Mouse (Mus musculus) heart, embryonic 15.5 days (tissue): ENCODE results near the gene Serpina6. TPM values are rescaled to one million over a fixed set of nuclear protein-coding genes. Genes with fewer than 3 reads are reported as not detected.

Experiments
- ATAC-seq: fragments of 200-750 bp; cut with Nextera tagmentation; replicated peaks from 2 replicates; pipeline ENCODE4 v1.8.0; 2017; ENCODE audit warnings: low read depth, moderate TSS enrichment; ENCODE audit not compliant: insufficient number of reproducible peaks, insufficient read depth, low FRiP score
- H3K27ac ChIP-seq: fragments of 300-500 bp; sonication (generic); 2 replicates; pipeline ENCODE4 v1.5.1; 2015; ENCODE audit warnings: mild to moderate bottlenecking, inconsistent platforms
- H3K27me3 ChIP-seq: fragments of 300-500 bp; sonication (generic); 2 replicates; pipeline ENCODE4 v1.6.1; 2015; ENCODE audit warnings: inconsistent platforms
- H3K36me3 ChIP-seq: fragments of 300-500 bp; sonication (generic); 2 replicates; pipeline ENCODE4 v1.6.1; 2015; ENCODE audit warnings: mild to moderate bottlenecking, inconsistent platforms
- H3K4me1 ChIP-seq: fragments of 300-500 bp; sonication (generic); replicated peaks from 2 replicates; pipeline ENCODE4 v1.6.1; 2015; ENCODE audit warnings: inconsistent platforms
- H3K4me2 ChIP-seq: fragments of 300-500 bp; sonication (generic); 2 replicates; pipeline ENCODE4 v1.6.1; 2015; ENCODE audit warnings: inconsistent platforms, mild to moderate bottlenecking, moderate library complexity
- H3K4me3 ChIP-seq: fragments of 300-500 bp; sonication (generic); 2 replicates; pipeline ENCODE4 v1.5.1; 2015; ENCODE audit warnings: mild to moderate bottlenecking, inconsistent platforms
- H3K9ac ChIP-seq: fragments of 300-500 bp; sonication (generic); 2 replicates; pipeline ENCODE4 v1.6.1; 2015; ENCODE audit warnings: mild to moderate bottlenecking, inconsistent platforms
- H3K9me3 ChIP-seq: fragments of 300-500 bp; sonication (generic); replicated peaks from 2 replicates; pipeline ENCODE4 v1.6.1; 2016; ENCODE audit warnings: inconsistent platforms
- WGBS: fragments of 180-500 bp; shearing (Covaris S2); methylation state at CpG from one replicate; pipeline ENCODE4 v1.1.7; 2015; ENCODE audit warnings: mixed read lengths; 5-methylcytosine and 5-hydroxymethylcytosine counted together
- polyA plus RNA-seq: library from polyadenylated mRNA; unstranded; fragments of >200 nt; fragmentation: Nextera tagmentation; extraction: Ambion mirVana; gene quantifications from 2 replicates; pipeline ENCODE4 v1.2.1, GENCODE M21; 2015

Gene Serpina6
- polyA plus RNA-seq, 1 experiment from 2014 or later = 1.2 TPM

- Histone ChIP-seq H3K9ac (no peak overlapping the region), H3K27me3 (no peaks in the 10 kb centered on the region), H3K4me3 (no peak overlapping the region), H3K4me1 (no peaks in the 10 kb centered on the region), H3K9me3 (no peaks in the 10 kb centered on the region), H3K27ac (no peak overlapping the region), H3K4me2 (no peak overlapping the region), H3K36me3 (no peaks in the 10 kb centered on the region)
- whole genome bisulfite sequencing = 79% methylated on average over 3 of the region's 3 CpGs
- ATAC-seq = no peak
Observed at GRCm38 (mm10) chr12:103601839-103602238, 55.2 kb downstream of the Serpina6 start.

- ATAC-seq = no peak
Observed at GRCm38 (mm10) chr12:103600364-103600763, 56.6 kb downstream of the Serpina6 start.

DNA sequence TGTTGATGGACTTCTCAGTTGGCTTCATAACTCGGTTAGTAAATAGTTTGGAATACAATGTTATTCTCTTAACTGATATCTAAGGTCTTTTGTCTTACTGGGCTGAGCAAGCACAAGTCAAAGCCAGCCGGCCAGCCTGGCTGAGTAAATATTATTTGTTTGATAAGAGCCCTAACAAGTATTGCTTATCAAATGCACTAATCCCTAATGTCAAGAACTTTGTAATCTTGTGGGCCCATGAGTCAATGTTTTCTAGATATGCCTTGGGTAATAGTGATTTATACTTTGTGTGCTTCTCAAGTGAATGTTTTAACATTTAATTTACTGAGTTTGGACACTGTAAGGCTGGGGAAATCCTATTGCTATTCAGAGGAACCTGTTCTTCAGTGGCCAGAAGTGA, 58.6 kb downstream of the Serpina6 start:
- H3K9ac ChIP-seq = no peak overlapping the region
- no peaks in the 10 kb centered on the region for H3K27me3 ChIP-seq
- no peaks in the 10 kb centered on the region for H3K36me3 ChIP-seq
- no peaks in the 10 kb centered on the region for H3K4me1 ChIP-seq
- H3K4me2 ChIP-seq = no peak overlapping the region
- no peak overlapping the region for H3K4me3 ChIP-seq
- H3K27ac ChIP-seq = no peak overlapping the region
- H3K9me3 ChIP-seq = no peaks in the 10 kb centered on the region
- no peak for ATAC-seq
- 16% methylated on average over 2 of the region's 2 CpGs for WGBS

More at GRCm38 (mm10) chr12:103600364-103600763, 56.6 kb downstream of the Serpina6 start:
- Histone ChIP-seq H3K4me3 (no peak overlapping the region), H3K9me3 (no peaks in the 10 kb centered on the region), H3K27ac (no peak overlapping the region), H3K9ac (no peak overlapping the region), H3K36me3 (no peaks in the 10 kb centered on the region), H3K4me1 (no peaks in the 10 kb centered on the region), H3K4me2 (no peak overlapping the region), H3K27me3 (no peaks in the 10 kb centered on the region)
- 36% methylated on average over 3 of the region's 3 CpGs for WGBS

Other genes with a start within 250 kb of the Serpina6 start
- 0.19 and 0.42 TPM in 2 replicates for gene 9330161L09Rik, start 249.4 kb downstream of the Serpina6 start, polyA plus RNA-seq
- 56.9 and 79.8 TPM in 2 replicates for gene Ddx24, start 231.4 kb downstream of the Serpina6 start, polyA plus RNA-seq
- gene Ifi27, start 223.0 kb downstream of the Serpina6 start, polyA plus RNA-seq = 38.0 and 54.9 TPM in 2 replicates
- 13.8 and 20.7 TPM in 2 replicates for gene Ifi27l2a, start 213.5 kb downstream of the Serpina6 start, polyA plus RNA-seq
- gene Ifi27l2b, start 200.0 kb downstream of the Serpina6 start, polyA plus RNA-seq = 0.19 and 0.29 TPM in 2 replicates
- gene Ppp4r4, start 124.9 kb downstream of the Serpina6 start, polyA plus RNA-seq = 0.23 and 0.32 TPM in 2 replicates
- 0.55 TPM in 1 of 2 replicates, not detected in the other for gene Serpina10, start 25.8 kb downstream of the Serpina6 start, polyA plus RNA-seq
- gene Serpina16, start 18.9 kb upstream of the Serpina6 start, polyA plus RNA-seq = not detected in 2 replicates
- not detected in 2 replicates for gene Serpina1f, start 38.3 kb upstream of the Serpina6 start, polyA plus RNA-seq
- 0.40 and 2.0 TPM in 2 replicates for gene Serpina1d, start 116.4 kb upstream of the Serpina6 start, polyA plus RNA-seq
- 1.5 and 5.7 TPM in 2 replicates for gene Serpina1b, start 173.2 kb upstream of the Serpina6 start, polyA plus RNA-seq
- gene Serpina1a, start 206.3 kb upstream of the Serpina6 start, polyA plus RNA-seq = 1.00 and 4.2 TPM in 2 replicates
- 0.43 and 1.8 TPM in 2 replicates for gene Serpina1c, start 247.7 kb upstream of the Serpina6 start, polyA plus RNA-seq